In the genomic region with DNA sequence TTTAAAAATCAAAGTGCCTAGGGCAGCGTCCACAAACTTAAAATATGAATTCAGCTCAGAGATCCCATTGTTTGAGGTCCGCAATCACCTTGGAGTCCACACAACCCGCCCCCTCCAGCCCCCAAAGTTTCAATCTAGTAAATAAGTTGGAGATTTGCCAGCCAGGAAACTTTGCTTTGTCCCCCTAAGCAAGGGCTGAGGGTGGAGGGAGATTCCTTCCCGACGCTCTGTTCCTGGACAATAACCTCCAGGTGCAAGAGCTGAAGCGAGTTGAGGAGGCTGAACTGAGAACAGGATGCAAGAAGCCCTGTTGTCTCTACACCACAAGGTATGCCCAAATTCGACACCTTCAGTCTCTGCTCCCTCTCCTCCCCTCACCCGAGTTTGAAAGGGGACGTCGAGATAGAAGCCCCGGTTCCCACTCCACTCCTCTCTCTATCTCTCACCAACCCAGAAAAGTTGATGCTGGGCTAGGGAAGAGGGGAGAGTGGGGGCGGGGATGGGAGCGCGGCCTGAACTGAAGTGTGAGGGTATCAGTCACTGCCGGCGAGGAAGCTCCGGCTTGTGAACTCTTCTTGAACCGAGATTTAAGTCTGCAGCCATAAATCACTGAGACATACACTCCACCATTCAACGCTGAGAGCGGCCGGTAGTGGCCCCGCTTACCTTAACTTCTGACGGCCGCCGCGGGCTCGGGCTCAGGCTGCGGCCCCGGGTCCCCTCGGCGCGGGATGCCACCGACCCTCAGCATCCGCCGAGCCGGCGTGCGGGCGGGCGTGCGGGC, we compare ENCODE assay signal across 7 mouse cellular contexts. TPM values are rescaled to one million over a fixed set of nuclear protein-coding genes. Genes with fewer than 3 reads are reported as not detected.
DNase-seq lines count a peak whose midpoint lies in the region; ATAC-seq and TF ChIP-seq lines count a peak whose summit lies in the region.

No protein-coding gene starts in this region.

- no peaks in the 10 kb centered on the region for H3K9me3 ChIP-seq in ES-Bruce4 (replicated peaks; ENCODE audit: control insufficient read depth, insufficient read depth, low read length, poor library complexity, severe bottlenecking)
- no peaks in the 10 kb centered on the region for H3K9me3 ChIP-seq in intestine, embryonic 14.5 days (ENCODE audit: control insufficient read depth, low read length)
- H3K9me3 ChIP-seq in liver, embryonic 14.5 days (ENCODE audit: control insufficient read depth, low read length), result no peaks in the 10 kb centered on the region

- 2% methylated on average over 40 of the region's 41 CpGs for WGBS in intestine, embryonic 14.5 days
- WGBS in liver, embryonic 14.5 days (ENCODE audit: insufficient replicate concordance), result 3% methylated on average over 41 of the region's 41 CpGs

- no peak overlapping the region for H3K27ac ChIP-seq in ES-Bruce4 (ENCODE audit: insufficient read depth, low read length)
- peak overlapping the region; percentile 97 for H3K27ac ChIP-seq in intestine, embryonic 14.5 days (ENCODE audit: low read depth)
- no peak overlapping the region for H3K27ac ChIP-seq in liver, embryonic 14.5 days

- peak overlapping the region; percentile 70 for H3K4me2 ChIP-seq in intestine, embryonic 14.5 days (ENCODE audit: low read length)
- H3K4me2 ChIP-seq in liver, embryonic 14.5 days (ENCODE audit: low read depth), result peak overlapping the region; percentile 2

- peaks cover 56% of the 10 kb centered on the region for H3K27me3 ChIP-seq in ES-Bruce4 (ENCODE audit: control insufficient read depth, insufficient read depth, low read length, poor library complexity, severe bottlenecking)
- no peaks in the 10 kb centered on the region for H3K27me3 ChIP-seq in intestine, embryonic 14.5 days (replicated peaks; ENCODE audit: control insufficient read depth, insufficient read depth, low read length)
- peaks cover 100% of the 10 kb centered on the region for H3K27me3 ChIP-seq in liver, embryonic 14.5 days (ENCODE audit: control insufficient read depth, insufficient read depth, low read length)

- no peak for TF ChIP-seq CTCF in ES-Bruce4 (IDR thresholded peaks at IDR 0.05; ENCODE audit: low read depth, low read length)
- no peak for TF ChIP-seq CTCF in liver, embryonic 14.5 days (IDR thresholded peaks at IDR 0.05; ENCODE audit: low read depth)

- TF ChIP-seq EP300 in ES-Bruce4 (IDR thresholded peaks at IDR 0.05; ENCODE audit: insufficient read depth, low read depth, low read length), result no peak
- TF ChIP-seq EP300 in liver, embryonic 14.5 days (IDR thresholded peaks at IDR 0.05; ENCODE audit: low read depth), result no peak

- no peaks in the 10 kb centered on the region for H3K36me3 ChIP-seq in ES-Bruce4 (ENCODE audit: control insufficient read depth, insufficient read depth, low read length, poor library complexity, severe bottlenecking)
- H3K36me3 ChIP-seq in intestine, embryonic 14.5 days (ENCODE audit: control insufficient read depth, insufficient read depth, low read length), result 0 out of 2 replicates have a peak, but pooled peaks cover 4% of the 10 kb centered on the region
- H3K36me3 ChIP-seq in liver, embryonic 14.5 days (replicated peaks; ENCODE audit: control insufficient read depth, insufficient read depth, low read depth), result no peaks in the 10 kb centered on the region

- peak; percentile 73 for DNase-seq in ZHBTc4 (ENCODE audit: low read depth, low spot score)
- DNase-seq in intestine, embryonic 14.5 days (ENCODE audit: low spot score), result peak; percentile 90
- DNase-seq in liver, embryonic 14.5 days (ENCODE audit: low read depth in 3 of 3, low spot score in 3 of 3), result no peak
- DNase-seq in retina, postnatal 1 day, result no peak
- DNase-seq in urinary bladder, postnatal 25 days (ENCODE audit: low spot score), result no peak
- no peak for DNase-seq in spleen, postnatal 36 days (ENCODE audit: low spot score in 2 of 2)

- H3K9ac ChIP-seq in ES-Bruce4 (ENCODE audit: low read depth, poor library complexity, severe bottlenecking), result peak overlapping the region; percentile 49; the same call in 1 of the 2 replicates
- peak overlapping the region; percentile 85 for H3K9ac ChIP-seq in intestine, embryonic 14.5 days (ENCODE audit: low read length)
- no peak overlapping the region for H3K9ac ChIP-seq in liver, embryonic 14.5 days (replicated peaks)

- H3K4me1 ChIP-seq in ES-Bruce4 (ENCODE audit: control insufficient read depth, insufficient read depth, low read length), result no peaks in the 10 kb centered on the region
- H3K4me1 ChIP-seq in intestine, embryonic 14.5 days (replicated peaks; ENCODE audit: control insufficient read depth, insufficient read depth, low read length), result peaks cover 26% of the 10 kb centered on the region
- H3K4me1 ChIP-seq in liver, embryonic 14.5 days (replicated peaks; ENCODE audit: control insufficient read depth in 2 of 2, insufficient read depth in 2 of 2, low read length in 1 of 2), result no peaks in the 10 kb centered on the region

- TF ChIP-seq POLR2A in ES-Bruce4 (IDR thresholded peaks at IDR 0.05; ENCODE audit: insufficient read depth, low read length), result no peak

- H3K4me3 ChIP-seq in ES-Bruce4 (ENCODE audit: low read depth, low read length), result peak overlapping the region; percentile 14
- H3K4me3 ChIP-seq in intestine, embryonic 14.5 days (ENCODE audit: low read depth, low read length), result peak overlapping the region; percentile 61
- peak overlapping the region; percentile 21 to 41 for H3K4me3 ChIP-seq in liver, embryonic 14.5 days (ENCODE audit: insufficient read depth in 1 of 2, low read depth in 2 of 2, low read length in 2 of 2)

- peak; percentile 77 for ATAC-seq in intestine, embryonic 14.5 days (replicated peaks; ENCODE audit: low FRiP score, low TSS enrichment, low read depth)
- ATAC-seq in liver, embryonic 14.5 days (ENCODE audit: insufficient read depth), result no peak

RNA-seq across cellular contexts. Expression of gene 5730596B20Rik, which starts 2.1 kb away (rescaled TPM):
- not detected in 2 replicates for polyA plus RNA-seq in ES-Bruce4 (2011; ENCODE audit: insufficient read depth, insufficient read length, low read depth, missing spikeins)
- polyA plus RNA-seq in intestine, embryonic 14.5 days (2014; fragmentation: Nextera tagmentation; extraction: Ambion mirVana), result 2.5 and 2.8 TPM in 2 replicates
- 0.03 and 0.04 TPM in 2 replicates for polyA plus RNA-seq in liver, embryonic 14.5 days (2012; rRNA removed)
- polyA plus RNA-seq in liver, embryonic 14.5 days (2014; fragmentation: Nextera tagmentation; extraction: Ambion mirVana), result 0.03 TPM in 1 of 2 replicates, not detected in the other

RNA-seq across cellular contexts. Expression of gene Hoxa2, which starts 10.5 kb away (rescaled TPM):
- not detected in 2 replicates for polyA plus RNA-seq in ES-Bruce4 (2011; ENCODE audit: insufficient read depth, insufficient read length, low read depth, missing spikeins)
- polyA plus RNA-seq in intestine, embryonic 14.5 days (2014; fragmentation: Nextera tagmentation; extraction: Ambion mirVana), result 10.1 and 10.8 TPM in 2 replicates
- polyA plus RNA-seq in liver, embryonic 14.5 days (2012; rRNA removed), result 0.26 and 0.30 TPM in 2 replicates
- polyA plus RNA-seq in liver, embryonic 14.5 days (2014; fragmentation: Nextera tagmentation; extraction: Ambion mirVana), result 0.14 and 0.33 TPM in 2 replicates

RNA-seq across cellular contexts. Expression of gene Hoxa4, which starts 16.4 kb away (rescaled TPM):
- polyA plus RNA-seq in ES-Bruce4 (2011; ENCODE audit: insufficient read depth, insufficient read length, low read depth, missing spikeins), result not detected in 2 replicates
- 7.5 and 7.7 TPM in 2 replicates for polyA plus RNA-seq in intestine, embryonic 14.5 days (2014; fragmentation: Nextera tagmentation; extraction: Ambion mirVana)
- polyA plus RNA-seq in liver, embryonic 14.5 days (2012; rRNA removed), result 0.25 and 0.26 TPM in 2 replicates
- polyA plus RNA-seq in liver, embryonic 14.5 days (2014; fragmentation: Nextera tagmentation; extraction: Ambion mirVana), result 0.09 and 0.14 TPM in 2 replicates

RNA-seq across cellular contexts. Expression of gene Hoxa1, which starts 17.0 kb away (rescaled TPM):
- 2.7 and 2.9 TPM in 2 replicates for polyA plus RNA-seq in ES-Bruce4 (2011; ENCODE audit: insufficient read depth, insufficient read length, low read depth, missing spikeins)
- 1.2 and 1.4 TPM in 2 replicates for polyA plus RNA-seq in intestine, embryonic 14.5 days (2014; fragmentation: Nextera tagmentation; extraction: Ambion mirVana)
- 0.21 and 0.33 TPM in 2 replicates for polyA plus RNA-seq in liver, embryonic 14.5 days (2012; rRNA removed)
- 0.40 and 0.47 TPM in 2 replicates for polyA plus RNA-seq in liver, embryonic 14.5 days (2014; fragmentation: Nextera tagmentation; extraction: Ambion mirVana)

RNA-seq across cellular contexts. Expression of gene Hoxa5, which starts 29.2 kb away (rescaled TPM):
- polyA plus RNA-seq in ES-Bruce4 (2011; ENCODE audit: insufficient read depth, insufficient read length, low read depth, missing spikeins), result not detected in 2 replicates
- 30.1 and 34.1 TPM in 2 replicates for polyA plus RNA-seq in intestine, embryonic 14.5 days (2014; fragmentation: Nextera tagmentation; extraction: Ambion mirVana)
- polyA plus RNA-seq in liver, embryonic 14.5 days (2012; rRNA removed), result 0.52 and 0.97 TPM in 2 replicates
- 0.16 and 0.43 TPM in 2 replicates for polyA plus RNA-seq in liver, embryonic 14.5 days (2014; fragmentation: Nextera tagmentation; extraction: Ambion mirVana)

Comparison
In these comparisons a context has a peak if more than half of its experiments do, and no peak if none do; other contexts are left out.
1. DNase-seq: peak in ZHBTc4 (single experiment) and intestine, embryonic 14.5 days (single experiment); none in liver, embryonic 14.5 days (0 of 3), retina, postnatal 1 day (single experiment), urinary bladder, postnatal 25 days (single experiment) and spleen, postnatal 36 days (0 of 2).
2. Peak in every context shown above with its lines, with median percentiles within 50 percentile points of each other: H3K4me3 ChIP-seq.